Mouse (Mus musculus) forebrain, embryonic 14.5 days (tissue): ENCODE results near the gene Ercc4. TPM values are rescaled to one million over a fixed set of nuclear protein-coding genes. Genes with fewer than 3 reads are reported as not detected.

Experiments used
- ATAC-seq: fragments of 200-750 bp; cut with Nextera tagmentation; 2 replicates; pipeline ENCODE4 v1.8.0; 2017; ENCODE audit warnings: mild to moderate bottlenecking, moderate library complexity
- DNase-seq: peaks from one replicate; pipeline ENCODE4 v3.0.0-alpha.2; 2015; ENCODE audit warnings: low spot score
- H3K27ac ChIP-seq: fragments of 300-500 bp; sonication (generic); 2 replicates; pipeline ENCODE4 v1.5.1; 2014; ENCODE audit warnings: low read depth, mild to moderate bottlenecking, control low read depth, low read length, moderate library complexity
- H3K27me3 ChIP-seq: fragments of 300-500 bp; sonication (generic); replicated peaks from 2 replicates; pipeline ENCODE4 v1.6.1; 2014; ENCODE audit warnings: low read length, control low read depth, mixed read lengths; ENCODE audit not compliant: control insufficient read depth, insufficient read depth
- H3K36me3 ChIP-seq: fragments of 300-500 bp; sonication (generic); 2 replicates; pipeline ENCODE4 v1.6.1; 2014; ENCODE audit warnings: low read length, control low read depth; ENCODE audit not compliant: control insufficient read depth, insufficient read depth
- H3K4me1 ChIP-seq: fragments of 300-500 bp; sonication (generic); 2 replicates; pipeline ENCODE4 v1.6.1; 2014; ENCODE audit warnings: antibody characterized with exemption, low read length, control low read depth; ENCODE audit not compliant: control insufficient read depth, insufficient read depth
- H3K4me2 ChIP-seq: fragments of 300-500 bp; sonication (generic); 2 replicates; pipeline ENCODE4 v1.6.1; 2014; ENCODE audit warnings: mild to moderate bottlenecking, control low read depth, low read length
- H3K4me3 ChIP-seq: fragments of 300-500 bp; sonication (generic); 2 replicates; pipeline ENCODE4 v1.5.1; 2014; ENCODE audit warnings: low read depth, low read length, control low read depth
- H3K9ac ChIP-seq: fragments of 300-500 bp; sonication (generic); 2 replicates; pipeline ENCODE4 v1.6.1; 2014; ENCODE audit warnings: mild to moderate bottlenecking, low read length, control low read depth, moderate library complexity
- H3K9me3 ChIP-seq: fragments of 300-500 bp; sonication (generic); replicated peaks from 2 replicates; pipeline ENCODE4 v1.6.1; 2016; ENCODE audit warnings: low read length, control low read depth, mixed read lengths; ENCODE audit not compliant: control insufficient read depth
- WGBS: fragments of 180-500 bp; shearing (Covaris S2); extraction: QIAGEN DNeasy Blood & Tissue Kit; methylation state at CpG from one replicate; pipeline ENCODE4 v1.1.7; 2014; 5-methylcytosine and 5-hydroxymethylcytosine counted together
- polyA plus RNA-seq: library from polyadenylated mRNA; unstranded; fragments of >200 nt; fragmentation: Nextera tagmentation; extraction: Ambion mirVana; gene quantifications from 2 replicates; pipeline ENCODE4 v1.2.1, GENCODE M21; 2014

The Ercc4 gene
- polyA plus RNA-seq, 1 experiment from 2014 or later, result 9.9 TPM

DNA sequence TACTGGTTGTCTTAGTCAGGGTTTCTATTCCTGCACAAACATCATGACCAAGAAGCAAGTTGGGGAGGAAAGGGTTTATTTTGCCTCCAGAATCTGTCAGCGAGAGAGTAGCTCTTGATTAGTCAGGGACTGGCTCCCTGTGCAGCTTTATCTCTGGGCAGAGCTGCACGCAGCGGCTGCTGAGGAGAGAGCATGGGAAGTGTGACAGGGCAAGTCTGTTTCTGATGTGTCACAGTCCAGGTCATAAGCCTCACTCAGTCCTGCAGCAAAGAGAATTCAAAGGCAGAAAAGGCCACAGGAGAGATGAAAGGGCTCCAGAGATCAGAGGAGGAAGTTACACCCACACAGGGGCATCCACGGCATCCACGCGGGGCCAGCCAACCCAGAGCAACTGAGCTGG, 47.8 kb downstream of the Ercc4 start:
- 62% methylated on average over 6 of the region's 6 CpGs for WGBS
- no peak overlapping the region for H3K4me2 ChIP-seq

GRCm38 (mm10) chr16:13158153-13158670, 48.7 kb downstream of the Ercc4 start:
- H3K27me3 ChIP-seq, result no peaks in the 10 kb centered on the region
- DNase-seq (no peak), ATAC-seq (no peak)
- peaks cover 3% of the 10 kb centered on the region; the same call in 1 of the 2 replicates for H3K4me1 ChIP-seq
- WGBS, result 65% methylated on average over 3 of the region's 3 CpGs
- no peaks in the 10 kb centered on the region for H3K36me3 ChIP-seq
- H3K9me3 ChIP-seq, result no peaks in the 10 kb centered on the region
- H3K27ac ChIP-seq, result no peak overlapping the region
- H3K9ac ChIP-seq, result no peak overlapping the region
- H3K4me3 ChIP-seq, result no peak overlapping the region
- no peak overlapping the region for H3K4me2 ChIP-seq

More for the DNA sequence above, 47.8 kb downstream of the Ercc4 start:
- Histone ChIP-seq H3K36me3 (no peaks in the 10 kb centered on the region), H3K4me1 (peaks cover 3% of the 10 kb centered on the region; the same call in 1 of the 2 replicates), H3K27ac (no peak overlapping the region), H3K9ac (no peak overlapping the region), H3K9me3 (no peaks in the 10 kb centered on the region), H3K4me3 (no peak overlapping the region), H3K27me3 (no peaks in the 10 kb centered on the region)
- DNase-seq (no peak), ATAC-seq (no peak)

- Histone ChIP-seq H3K27ac (no peak overlapping the region), H3K4me2 (peak overlapping the region; percentile 49; the same call in 1 of the 2 replicates), H3K9ac (peak overlapping the region; percentile 25; the same call in 1 of the 2 replicates), H3K36me3 (no peaks in the 10 kb centered on the region), H3K27me3 (no peaks in the 10 kb centered on the region), H3K9me3 (no peaks in the 10 kb centered on the region), H3K4me3 (no peak overlapping the region), H3K4me1 (peaks cover 3% of the 10 kb centered on the region; the same call in 1 of the 2 replicates)
- ATAC-seq (peak; percentile 45; the same call in 1 of the 2 replicates), DNase-seq (peak; percentile 45)
- WGBS, result 57% methylated on average over 13 of the region's 13 CpGs
These were observed 49.7 kb downstream of the Ercc4 start for GRCm38 (mm10) chr16:13158906-13159889.

DNA sequence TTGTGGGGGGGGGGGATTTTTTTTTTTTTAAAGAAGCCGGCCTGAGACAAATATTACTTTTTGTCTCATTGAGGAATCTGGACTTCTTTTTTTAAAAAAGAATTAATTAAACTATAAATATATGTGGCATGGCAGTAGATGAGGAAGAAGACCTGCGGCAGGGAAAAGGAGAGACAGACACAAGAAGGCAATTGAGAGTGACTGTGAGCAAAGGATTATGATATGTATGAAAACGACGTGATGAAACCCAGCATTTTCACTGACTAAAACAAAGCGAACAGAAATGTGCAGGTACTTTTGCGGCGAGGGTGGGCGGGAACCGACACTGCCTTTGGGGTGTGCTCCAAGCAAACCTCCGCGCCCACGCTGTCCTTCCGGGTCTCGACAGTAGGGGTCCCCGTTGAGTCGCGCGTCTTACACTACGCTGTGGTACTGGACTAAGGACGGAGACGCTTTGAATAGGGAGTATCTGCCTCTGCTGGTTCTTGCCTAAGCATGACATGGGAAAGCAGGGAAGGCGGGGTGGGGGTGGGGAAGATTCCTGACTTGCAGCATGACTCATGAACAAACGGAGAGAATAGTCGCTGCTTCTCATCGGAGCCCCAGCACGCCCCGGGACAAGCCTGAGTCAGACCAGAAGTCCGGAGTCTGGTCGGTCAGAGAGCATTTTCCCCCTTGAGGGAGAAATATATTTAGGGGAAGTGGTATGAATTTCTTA, 50.6 kb downstream of the Ercc4 start:
- Histone ChIP-seq H3K27ac (no peak overlapping the region), H3K4me2 (peak overlapping the region; percentile 49), H3K27me3 (no peaks in the 10 kb centered on the region), H3K36me3 (no peaks in the 10 kb centered on the region), H3K4me1 (peaks cover 3% of the 10 kb centered on the region; the same call in 1 of the 2 replicates), H3K9ac (peak overlapping the region; percentile 38; the same call in 1 of the 2 replicates), H3K4me3 (peak overlapping the region; percentile 24), H3K9me3 (no peaks in the 10 kb centered on the region)
- ATAC-seq (peak; percentile 98), DNase-seq (peak; percentile 95)
- WGBS, result 6% methylated on average over 29 of the region's 29 CpGs

DNA sequence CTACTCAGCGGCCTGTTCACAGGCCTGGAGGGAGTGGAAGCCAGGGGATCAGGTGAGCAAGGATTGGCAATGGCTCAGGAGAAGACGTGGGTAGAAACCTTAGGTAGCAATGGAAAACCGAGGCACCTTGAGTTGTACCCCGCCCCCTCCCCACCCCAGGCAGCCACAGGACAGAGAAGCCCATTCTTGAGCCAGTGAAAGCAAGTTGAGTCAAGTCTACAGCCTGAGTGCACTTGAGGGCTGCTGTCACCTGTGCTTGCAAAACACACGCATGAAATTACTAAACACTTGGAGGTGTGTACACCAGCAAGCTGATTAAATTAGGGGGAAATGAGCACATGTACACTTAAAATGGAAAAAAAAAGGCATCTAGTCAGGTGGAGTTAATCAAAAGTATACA, 52.0 kb downstream of the Ercc4 start:
- WGBS, result 75% methylated on average over 5 of the region's 5 CpGs
- no peaks in the 10 kb centered on the region for H3K27me3 ChIP-seq
- H3K27ac ChIP-seq, result no peak overlapping the region
- no peak for DNase-seq
- H3K9ac ChIP-seq, result no peak overlapping the region
- peaks cover 3% of the 10 kb centered on the region; the same call in 1 of the 2 replicates for H3K4me1 ChIP-seq
- H3K36me3 ChIP-seq, result no peaks in the 10 kb centered on the region
- ATAC-seq, result no peak
- no peak overlapping the region for H3K4me3 ChIP-seq
- no peak overlapping the region for H3K4me2 ChIP-seq
- H3K9me3 ChIP-seq, result no peaks in the 10 kb centered on the region

DNA sequence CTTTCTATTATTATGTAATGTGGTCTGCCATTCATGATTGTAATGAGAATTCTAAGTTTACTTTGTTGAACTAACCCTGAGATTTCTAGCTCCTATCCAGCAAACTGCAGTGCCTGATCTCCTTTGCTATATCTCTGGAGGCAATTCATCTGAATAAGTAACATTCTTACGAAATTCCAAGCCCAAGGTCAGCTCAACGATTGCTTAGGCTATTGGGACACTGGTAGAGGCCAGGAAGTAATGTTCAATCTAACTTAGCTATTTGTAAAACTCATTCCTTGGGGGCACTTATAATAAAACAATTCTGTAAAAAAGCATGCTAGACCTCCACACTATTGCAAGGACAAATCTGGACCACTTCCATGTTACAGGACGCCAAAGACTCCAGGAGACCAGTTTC, 58.2 kb downstream of the Ercc4 start:
- no peak overlapping the region for H3K4me2 ChIP-seq
- WGBS, result 75% methylated on average over 3 of the region's 3 CpGs
- H3K9ac ChIP-seq, result no peak overlapping the region
- no peak for DNase-seq
- H3K27ac ChIP-seq, result no peak overlapping the region
- H3K4me1 ChIP-seq, result no peaks in the 10 kb centered on the region
- no peak for ATAC-seq
- H3K36me3 ChIP-seq, result no peaks in the 10 kb centered on the region
- no peak overlapping the region for H3K4me3 ChIP-seq
- no peaks in the 10 kb centered on the region; the same call in 1 of the 2 replicates for H3K9me3 ChIP-seq
- no peaks in the 10 kb centered on the region for H3K27me3 ChIP-seq

- H3K4me2 ChIP-seq, result no peak overlapping the region
- no peak overlapping the region for H3K27ac ChIP-seq
- H3K9me3 ChIP-seq, result no peaks in the 10 kb centered on the region
- ATAC-seq (no peak), DNase-seq (no peak)
- 89% methylated on average over 5 of the region's 5 CpGs for WGBS
- no peak overlapping the region for H3K9ac ChIP-seq
- no peaks in the 10 kb centered on the region for H3K4me1 ChIP-seq
- no peak overlapping the region for H3K4me3 ChIP-seq
- H3K27me3 ChIP-seq, result no peaks in the 10 kb centered on the region
- no peaks in the 10 kb centered on the region for H3K36me3 ChIP-seq
These were observed 63.7 kb downstream of the Ercc4 start for GRCm38 (mm10) chr16:13173055-13173742.

DNA sequence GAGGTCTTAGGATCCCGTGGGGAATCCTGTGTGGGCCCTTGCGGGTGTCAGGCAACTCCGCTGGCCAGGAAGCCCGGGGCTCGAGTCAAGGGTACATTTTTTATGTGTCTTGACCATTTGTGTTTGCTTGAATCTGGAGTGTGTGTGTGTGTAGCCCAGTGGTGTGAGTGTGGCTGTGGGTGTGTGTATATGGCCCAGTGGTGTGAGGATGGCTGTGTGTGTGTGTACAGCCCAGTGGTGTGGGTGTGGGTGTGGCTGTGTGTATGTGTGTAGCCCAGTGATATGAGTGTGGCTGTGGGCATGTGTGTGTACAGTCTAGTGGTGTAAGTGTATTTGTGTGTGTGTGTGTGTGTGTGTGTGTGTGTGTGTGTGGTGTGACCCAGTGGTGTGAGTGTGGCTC, 73.0 kb downstream of the Ercc4 start:
- Histone ChIP-seq H3K9ac (no peak overlapping the region), H3K4me1 (no peaks in the 10 kb centered on the region), H3K9me3 (no peaks in the 10 kb centered on the region), H3K4me2 (no peak overlapping the region), H3K27me3 (no peaks in the 10 kb centered on the region), H3K36me3 (no peaks in the 10 kb centered on the region), H3K4me3 (no peak overlapping the region), H3K27ac (no peak overlapping the region)
- ATAC-seq (no peak), DNase-seq (no peak)
- WGBS, result 94% methylated on average over 5 of the region's 5 CpGs
